Mouse (Mus musculus) stomach, postnatal 0 days (tissue): ENCODE measurements around the gene Cend1.

Experiments
- CTCF ChIP-seq: IDR thresholded peaks from 2 replicates; pipeline ENCODE4 v1.5.1; 2016; ENCODE audit warnings: antibody characterized with exemption, low read depth, mild to moderate bottlenecking, moderate library complexity
- EP300 ChIP-seq: optimal IDR thresholded peaks from 2 replicates; pipeline ENCODE3; 2016; ENCODE audit warnings: antibody characterized with exemption

GRCm38 (mm10) chr7:141447110-141447991 lies 18.1 kb upstream of the Cend1 start, which contains the start of gene Rplp2:
- no peak for TF ChIP-seq EP300
- TF ChIP-seq CTCF: no peak
